Mouse (Mus musculus) CH12.LX (cell line): ENCODE results near the gene Tbc1d19.

Source experiments
- CTCF ChIP-seq, 2 experiments: IDR thresholded peaks in 1 of 2; conservative IDR thresholded peaks in 1 of 2; 2 replicates each; pipeline ENCODE4 v1.5.1; 2011 to 2012; ENCODE audit warnings: low read depth in 2 of 2, low read length in 2 of 2, improper control_type of control experiment in 1 of 2, inconsistent platforms in 1 of 2, mild to moderate bottlenecking in 1 of 2, moderate library complexity in 1 of 2
- GABPA ChIP-seq: IDR thresholded peaks from 2 replicates; pipeline ENCODE4 v1.6.1; 2012; ENCODE audit warnings: low read depth, low read length, improper control_type of control experiment, inconsistent platforms; ENCODE audit not compliant: insufficient replicate concordance
- JUN ChIP-seq: IDR thresholded peaks from 2 replicates; pipeline ENCODE4 v1.6.1; 2011; ENCODE audit warnings: low read depth, mild to moderate bottlenecking, low read length, improper control_type of control experiment, moderate library complexity; ENCODE audit not compliant: insufficient read depth
- MAFK ChIP-seq: IDR thresholded peaks from 2 replicates; pipeline ENCODE4 v1.6.1; 2011; ENCODE audit warnings: low read length, improper control_type of control experiment; ENCODE audit not compliant: insufficient replicate concordance
- POLR2AphosphoS2 ChIP-seq: IDR thresholded peaks from 2 replicates; pipeline ENCODE4 v1.6.1; 2011; ENCODE audit warnings: low read depth, low read length, improper control_type of control experiment

GRCm38 (mm10) chr5:53948606-53949266 is 139.3 kb downstream of the Tbc1d19 start:
- no peak for TF ChIP-seq MAFK
- no peak for TF ChIP-seq GABPA
- TF ChIP-seq JUN = no peak
- no peak for TF ChIP-seq CTCF (conservative IDR thresholded peaks at IDR 0.05 in 1 of 2, IDR thresholded peaks at IDR 0.05 in 1 of 2; ENCODE audit: low read depth in 2 of 2, low read length in 2 of 2)
- TF ChIP-seq POLR2AphosphoS2 = no peak
